Mouse (Mus musculus) neural tube, embryonic 12.5 days (tissue): ENCODE results near the gene Pde8a. TPM values are rescaled to one million over a fixed set of nuclear protein-coding genes. Genes with fewer than 3 reads are reported as not detected.

ENCODE experiments used
- ATAC-seq: fragments of 200-750 bp; cut with Nextera tagmentation; 2 replicates; pipeline ENCODE4 v1.8.0; 2017; ENCODE audit warnings: low read depth, mild to moderate bottlenecking, moderate TSS enrichment, moderate library complexity; ENCODE audit not compliant: low FRiP score
- H3K27ac ChIP-seq: fragments of 300-500 bp; sonication (generic); 2 replicates; pipeline ENCODE4 v1.5.1; 2016
- H3K27me3 ChIP-seq: fragments of 300-500 bp; sonication (generic); replicated peaks from 2 replicates; pipeline ENCODE4 v1.6.1; 2016; ENCODE audit warnings: mild to moderate bottlenecking
- H3K36me3 ChIP-seq: fragments of 300-500 bp; sonication (generic); 2 replicates; pipeline ENCODE4 v1.6.1; 2016; ENCODE audit warnings: mild to moderate bottlenecking
- H3K4me1 ChIP-seq: fragments of 300-500 bp; sonication (generic); 2 replicates; pipeline ENCODE4 v1.6.1; 2016
- H3K4me2 ChIP-seq: fragments of 300-500 bp; sonication (generic); replicated peaks from 2 replicates; pipeline ENCODE4 v1.6.1; 2016; ENCODE audit warnings: mild to moderate bottlenecking
- H3K4me3 ChIP-seq: fragments of 300-500 bp; sonication (generic); 2 replicates; pipeline ENCODE4 v1.5.1; 2016
- H3K9ac ChIP-seq: fragments of 300-500 bp; sonication (generic); 2 replicates; pipeline ENCODE4 v1.6.1; 2016; ENCODE audit warnings: mild to moderate bottlenecking
- H3K9me3 ChIP-seq: fragments of 300-500 bp; sonication (generic); 2 replicates; pipeline ENCODE4 v1.6.1; 2016; ENCODE audit warnings: mild to moderate bottlenecking
- WGBS: fragments of 180-500 bp; shearing (Covaris S2); methylation state at CpG from one replicate; pipeline ENCODE4 v1.1.7; 2016; 5-methylcytosine and 5-hydroxymethylcytosine counted together
- polyA plus RNA-seq: library from polyadenylated mRNA; unstranded; fragments of >200 nt; fragmentation: Nextera tagmentation; extraction: Ambion mirVana; gene quantifications from 2 replicates; pipeline ENCODE4 v1.2.1, GENCODE M21; 2016

The Pde8a gene
- polyA plus RNA-seq, 1 experiment from 2014 or later: 3.7 TPM

DNA sequence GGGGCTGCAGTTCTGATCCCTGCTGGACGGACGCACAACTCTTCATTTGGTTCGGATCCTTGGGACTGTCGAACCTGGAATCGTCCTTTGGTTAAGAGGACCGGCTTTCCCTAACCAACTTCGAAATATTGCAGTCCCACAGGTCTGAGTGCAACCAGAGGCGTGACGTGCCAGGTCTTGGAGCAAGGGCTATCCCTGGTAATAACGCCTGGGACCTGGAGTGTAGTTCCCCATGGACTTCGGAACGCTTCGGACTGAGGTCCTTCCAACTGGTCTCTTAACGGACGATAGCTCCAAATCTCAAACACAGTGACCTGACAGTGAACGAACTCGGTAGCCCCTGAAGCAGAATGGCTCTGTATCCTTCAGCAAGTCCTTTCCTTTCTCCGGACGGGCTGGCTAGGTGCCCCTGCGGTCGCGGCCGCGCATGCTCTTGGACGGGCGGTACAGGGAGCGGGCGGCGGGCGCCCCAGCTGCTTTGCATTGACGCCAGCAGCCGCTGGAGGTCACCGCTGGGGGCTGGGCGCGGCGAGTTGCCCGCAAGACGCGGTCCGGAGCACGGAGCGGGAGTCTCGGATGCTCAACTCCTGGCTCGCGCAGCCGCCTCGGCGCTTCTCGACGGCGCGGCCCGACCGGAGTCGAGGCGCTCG lies 574 bp upstream of the Pde8a start:
- Histone ChIP-seq H3K9me3 (no peaks in the 10 kb centered on the region), H3K27me3 (peaks cover 65% of the 10 kb centered on the region), H3K4me3 (peak overlapping the region; percentile 41), H3K9ac (peak overlapping the region; percentile 33), H3K36me3 (no peaks in the 10 kb centered on the region), H3K4me1 (peaks cover 7% of the 10 kb centered on the region), H3K4me2 (peak overlapping the region; percentile 69), H3K27ac (no peak overlapping the region)
- WGBS: under 1% methylated on average over 57 of the region's 57 CpGs
- peak; percentile 89 for ATAC-seq

DNA sequence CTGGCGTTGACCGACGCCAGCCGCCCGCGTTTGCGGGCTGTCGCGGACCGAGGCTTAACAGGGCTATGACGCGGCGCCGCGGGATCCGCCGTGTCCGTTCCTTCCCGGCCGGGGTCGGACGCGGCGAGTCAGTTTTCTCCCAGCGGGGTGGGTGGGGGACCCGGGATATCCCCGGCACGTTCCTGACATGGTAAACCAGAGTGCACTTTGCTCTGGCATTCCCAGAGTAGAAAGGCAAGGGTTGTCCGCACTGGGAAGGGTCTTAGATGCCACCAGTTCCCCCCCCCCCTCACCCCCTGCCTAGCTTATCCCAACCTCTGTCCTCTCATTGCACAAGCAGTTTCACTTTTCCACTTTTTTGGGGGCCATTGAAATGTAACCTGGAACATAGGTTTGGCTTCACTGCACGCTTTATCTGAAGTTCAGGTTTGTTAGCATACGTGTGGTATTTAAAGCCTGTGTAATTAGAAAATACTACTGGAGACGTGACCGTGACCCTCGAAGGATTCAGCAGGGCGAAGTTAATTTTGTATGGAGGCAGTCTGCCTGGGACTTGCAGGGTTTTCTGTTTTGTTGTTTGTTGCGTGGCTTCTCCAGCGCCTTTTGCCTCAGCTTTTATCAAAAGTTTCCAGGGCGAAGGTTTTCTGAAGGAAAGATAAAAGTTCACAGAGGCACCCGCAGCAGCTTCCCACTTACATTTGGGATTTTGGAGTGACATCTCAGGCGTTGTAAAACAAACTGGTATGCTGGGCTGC lies 934 bp downstream of the Pde8a start:
- H3K36me3 ChIP-seq: no peaks in the 10 kb centered on the region
- H3K4me3 ChIP-seq: peak overlapping the region; percentile 41
- H3K27me3 ChIP-seq: peaks cover 65% of the 10 kb centered on the region
- ATAC-seq: no peak
- H3K9ac ChIP-seq: peak overlapping the region; percentile 33; the same call in 1 of the 2 replicates
- WGBS: 3% methylated on average over 40 of the region's 40 CpGs
- peak overlapping the region; percentile 69 for H3K4me2 ChIP-seq
- H3K4me1 ChIP-seq: peaks cover 7% of the 10 kb centered on the region
- H3K27ac ChIP-seq: no peak overlapping the region
- no peaks in the 10 kb centered on the region for H3K9me3 ChIP-seq

DNA sequence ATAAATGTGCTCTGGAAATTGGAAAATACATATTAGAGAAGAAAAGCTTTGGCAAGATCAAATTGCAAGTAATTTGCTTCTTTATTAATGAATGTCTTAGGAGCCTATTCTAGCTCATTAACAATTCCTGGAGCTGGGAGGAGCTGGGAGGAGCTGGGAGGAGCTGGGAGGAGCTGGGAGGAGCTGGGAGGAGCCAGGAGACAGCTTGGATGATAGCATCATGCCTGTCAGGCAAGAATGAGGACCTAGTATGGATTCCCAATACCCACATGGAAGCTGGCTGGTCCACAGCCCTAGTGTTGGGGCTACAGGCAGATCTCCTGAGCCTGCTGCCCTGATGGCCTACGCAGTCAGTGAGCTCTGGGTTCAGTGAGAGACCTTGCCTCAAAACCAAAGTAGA lies 2.6 kb downstream of the Pde8a start:
- no peaks in the 10 kb centered on the region for H3K9me3 ChIP-seq
- no peak for ATAC-seq
- H3K27ac ChIP-seq: no peak overlapping the region
- no peak overlapping the region for H3K9ac ChIP-seq
- peaks cover 7% of the 10 kb centered on the region for H3K4me1 ChIP-seq
- H3K27me3 ChIP-seq: peaks cover 53% of the 10 kb centered on the region
- H3K4me2 ChIP-seq: no peak overlapping the region
- no peak overlapping the region for H3K4me3 ChIP-seq
- 81% methylated on average over 1 of the region's 1 CpGs for WGBS
- no peaks in the 10 kb centered on the region for H3K36me3 ChIP-seq

DNA sequence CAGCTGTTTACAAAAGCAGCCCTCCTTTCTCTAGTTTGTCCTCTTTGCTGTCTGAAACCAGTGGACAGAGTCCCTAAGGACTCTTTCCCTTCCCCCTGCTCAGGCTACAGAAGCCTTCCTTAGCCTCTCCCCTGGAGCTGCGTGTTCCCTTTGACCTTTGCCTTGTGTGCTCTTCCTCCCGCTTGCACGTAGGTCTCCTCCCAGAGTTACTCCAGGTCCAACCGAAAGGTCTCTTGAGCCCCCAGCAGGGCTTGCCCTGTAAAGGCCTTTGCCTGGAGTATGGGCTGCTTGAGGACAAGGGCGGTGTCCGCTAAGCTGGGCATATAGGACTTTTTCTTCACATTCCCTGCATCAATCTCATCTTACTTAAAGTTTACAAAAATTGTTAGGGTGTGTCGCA lies 5.9 kb downstream of the Pde8a start:
- Histone ChIP-seq H3K36me3 (no peaks in the 10 kb centered on the region), H3K4me1 (no peaks in the 10 kb centered on the region), H3K27ac (no peak overlapping the region), H3K4me2 (no peak overlapping the region), H3K9me3 (no peaks in the 10 kb centered on the region), H3K27me3 (peaks cover 21% of the 10 kb centered on the region), H3K9ac (no peak overlapping the region), H3K4me3 (no peak overlapping the region)
- WGBS: 66% methylated on average over 7 of the region's 7 CpGs
- ATAC-seq: no peak

DNA sequence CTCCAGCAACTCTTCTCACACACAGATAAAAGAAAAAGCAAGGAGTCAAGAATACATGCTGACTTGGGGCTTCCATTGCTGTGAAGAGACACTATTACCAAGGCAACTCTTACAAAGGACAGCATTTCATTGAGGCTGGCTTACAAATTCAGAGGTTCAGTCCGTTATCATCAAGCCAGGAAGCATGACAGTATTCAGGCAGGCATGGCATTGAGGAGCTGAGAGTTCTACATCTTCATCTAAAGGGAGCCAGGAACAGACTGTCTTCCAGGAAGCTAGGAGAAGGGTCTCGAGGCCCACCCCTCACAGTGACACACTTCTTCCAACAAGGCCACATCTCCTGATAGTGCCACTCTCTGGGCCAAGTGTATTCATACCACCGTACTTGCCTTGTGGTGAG lies 7.0 kb downstream of the Pde8a start:
- Histone ChIP-seq H3K4me2 (no peak overlapping the region), H3K9ac (no peak overlapping the region), H3K27me3 (peaks cover 10% of the 10 kb centered on the region), H3K4me3 (no peak overlapping the region), H3K36me3 (no peaks in the 10 kb centered on the region), H3K27ac (no peak overlapping the region), H3K4me1 (no peaks in the 10 kb centered on the region), H3K9me3 (no peaks in the 10 kb centered on the region)
- no peak for ATAC-seq
- 80% methylated on average over 3 of the region's 3 CpGs for WGBS

DNA sequence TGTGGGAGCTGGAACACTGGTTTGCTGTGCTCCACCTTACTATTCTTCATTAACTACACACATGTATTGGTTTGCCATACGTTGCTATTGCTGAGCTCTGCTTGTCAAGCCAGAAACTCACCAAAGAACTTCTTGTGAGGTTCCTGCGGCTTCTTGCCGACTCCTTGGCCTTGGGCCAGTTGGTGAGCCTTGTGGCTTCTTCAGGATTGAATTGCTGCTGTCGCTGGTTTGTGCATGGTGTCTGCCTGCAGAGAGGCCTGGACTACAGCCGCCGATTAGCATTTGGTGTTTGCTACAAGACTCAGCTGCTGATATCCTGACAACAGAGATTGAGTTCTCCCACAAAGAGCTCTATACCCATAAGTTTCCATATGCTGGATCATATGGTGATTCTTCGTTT lies 10.9 kb downstream of the Pde8a start:
- H3K9ac ChIP-seq: no peak overlapping the region
- no peak overlapping the region for H3K27ac ChIP-seq
- no peaks in the 10 kb centered on the region for H3K36me3 ChIP-seq
- H3K4me1 ChIP-seq: no peaks in the 10 kb centered on the region
- no peak for ATAC-seq
- no peak overlapping the region for H3K4me2 ChIP-seq
- no peaks in the 10 kb centered on the region for H3K9me3 ChIP-seq
- no peak overlapping the region for H3K4me3 ChIP-seq
- 89% methylated on average over 7 of the region's 7 CpGs for WGBS
- no peaks in the 10 kb centered on the region for H3K27me3 ChIP-seq

DNA sequence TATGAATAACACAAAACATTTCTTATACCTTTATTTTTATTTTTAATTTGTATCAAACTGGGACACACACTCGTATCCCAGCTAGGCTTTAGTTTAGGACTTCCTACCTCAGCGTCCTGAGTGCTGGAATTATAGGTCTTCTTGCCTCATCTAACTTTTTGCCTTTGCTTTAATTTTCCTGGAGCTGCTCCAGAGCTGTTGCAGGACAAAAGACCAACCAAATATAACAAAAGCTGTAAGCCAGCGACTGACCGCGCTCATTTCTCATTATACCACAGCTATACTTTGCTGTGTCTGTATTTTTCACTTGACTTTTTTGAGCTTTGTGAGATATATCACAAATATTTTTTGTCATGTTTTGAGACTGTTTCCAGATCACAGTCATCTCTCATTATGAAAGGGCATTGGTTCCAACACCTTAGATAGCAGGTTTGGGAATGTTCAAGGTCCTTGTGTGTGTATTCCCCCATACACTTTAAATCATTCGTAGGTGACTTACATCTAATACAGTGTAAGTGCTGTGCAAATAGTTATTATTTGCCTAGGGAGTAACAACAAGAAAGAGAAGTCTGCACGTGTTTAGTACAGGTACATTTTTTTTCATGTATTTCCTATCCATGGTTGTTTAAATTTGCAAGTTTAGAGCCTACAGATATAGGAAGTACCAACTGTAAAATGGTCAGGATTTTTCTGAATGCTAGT lies 16.8 kb downstream of the Pde8a start:
- H3K4me1 ChIP-seq: no peaks in the 10 kb centered on the region
- no peak for ATAC-seq
- no peaks in the 10 kb centered on the region for H3K27me3 ChIP-seq
- H3K4me3 ChIP-seq: no peak overlapping the region
- no peak overlapping the region for H3K4me2 ChIP-seq
- H3K9ac ChIP-seq: no peak overlapping the region
- H3K36me3 ChIP-seq: no peaks in the 10 kb centered on the region
- no peaks in the 10 kb centered on the region for H3K9me3 ChIP-seq
- no peak overlapping the region for H3K27ac ChIP-seq
- WGBS: 88% methylated on average over 7 of the region's 7 CpGs

DNA sequence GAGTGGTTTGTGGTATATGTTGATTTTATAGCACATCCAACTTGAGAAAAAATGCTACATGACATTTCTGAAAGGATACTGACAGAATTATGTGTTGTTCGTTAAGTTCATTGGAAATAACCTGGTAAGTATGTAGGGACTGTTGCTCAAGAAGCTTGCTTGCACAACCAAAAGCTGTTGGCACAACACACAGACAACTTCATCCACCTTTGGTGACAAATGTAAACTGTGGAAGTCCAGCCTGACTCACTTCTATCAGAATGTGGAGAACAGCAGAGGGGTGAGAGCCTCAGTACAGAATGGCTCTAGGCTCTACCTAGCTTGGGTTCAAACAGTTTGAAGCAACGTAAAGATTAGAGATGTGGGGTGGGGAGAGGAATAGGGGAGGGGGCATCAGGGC lies 19.3 kb downstream of the Pde8a start:
- no peak overlapping the region for H3K27ac ChIP-seq
- no peak for ATAC-seq
- 82% methylated on average over 2 of the region's 2 CpGs for WGBS
- no peaks in the 10 kb centered on the region for H3K4me1 ChIP-seq
- no peak overlapping the region for H3K9ac ChIP-seq
- no peaks in the 10 kb centered on the region for H3K9me3 ChIP-seq
- H3K4me2 ChIP-seq: no peak overlapping the region
- H3K4me3 ChIP-seq: no peak overlapping the region
- H3K36me3 ChIP-seq: no peaks in the 10 kb centered on the region
- no peaks in the 10 kb centered on the region for H3K27me3 ChIP-seq

DNA sequence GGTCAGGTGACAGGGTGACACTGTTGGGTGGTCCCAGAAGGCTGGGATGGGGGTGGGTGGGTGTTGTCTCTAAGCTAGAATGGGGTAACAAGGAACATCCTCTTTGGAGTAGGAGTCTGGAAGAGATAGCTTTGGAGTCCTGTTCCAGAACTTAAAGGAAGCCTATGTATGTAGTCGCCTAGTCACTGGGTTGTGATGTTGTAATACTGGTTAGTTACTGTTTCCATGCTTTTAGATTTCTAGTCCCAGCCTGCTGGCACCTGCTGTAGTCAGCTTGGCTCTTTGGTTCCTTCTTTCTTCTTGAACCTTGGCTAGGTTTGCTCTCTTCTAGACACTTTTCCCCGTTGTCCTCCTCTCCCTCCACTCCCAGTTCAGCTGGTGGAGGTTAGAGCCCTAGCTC lies 21.7 kb downstream of the Pde8a start:
- no peak overlapping the region for H3K4me3 ChIP-seq
- H3K9ac ChIP-seq: no peak overlapping the region
- H3K4me1 ChIP-seq: no peaks in the 10 kb centered on the region
- no peak overlapping the region for H3K27ac ChIP-seq
- H3K27me3 ChIP-seq: no peaks in the 10 kb centered on the region
- no peak overlapping the region for H3K4me2 ChIP-seq
- no peaks in the 10 kb centered on the region for H3K36me3 ChIP-seq
- no peaks in the 10 kb centered on the region for H3K9me3 ChIP-seq
- WGBS: 92% methylated on average over 2 of the region's 2 CpGs
- no peak for ATAC-seq

DNA sequence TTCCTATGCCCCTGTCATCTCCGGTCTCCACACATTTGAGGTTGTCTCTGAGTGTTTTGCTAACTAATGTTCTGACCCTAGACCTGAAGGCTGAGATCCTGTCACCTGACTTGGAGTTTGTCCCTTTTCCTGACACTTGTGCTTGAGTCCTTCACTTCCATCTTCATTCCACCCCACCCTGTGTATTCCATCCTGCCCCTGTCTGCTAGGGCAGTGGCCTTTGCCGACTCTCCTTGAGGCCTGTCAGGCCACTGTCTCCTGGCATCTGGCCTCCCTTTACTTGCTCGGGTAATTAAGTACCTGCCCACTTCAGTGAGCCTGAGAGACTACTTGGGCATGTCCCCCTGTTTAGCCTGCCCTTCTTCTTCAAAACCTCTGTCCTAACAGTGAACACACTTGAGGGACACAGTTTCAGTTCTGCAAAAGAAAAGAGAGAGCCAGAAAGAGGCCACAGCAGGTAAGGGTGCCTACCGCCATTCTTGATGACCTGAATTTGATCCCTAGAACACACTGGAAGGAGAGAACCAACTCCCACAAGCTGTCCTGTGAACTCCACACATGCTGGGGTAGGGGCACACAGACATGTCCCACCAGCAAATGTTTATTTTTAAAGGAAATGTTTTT lies 22.3 kb downstream of the Pde8a start:
- H3K9ac ChIP-seq: no peak overlapping the region
- ATAC-seq: no peak
- H3K4me3 ChIP-seq: no peak overlapping the region
- H3K27me3 ChIP-seq: no peaks in the 10 kb centered on the region
- H3K9me3 ChIP-seq: no peaks in the 10 kb centered on the region
- H3K4me1 ChIP-seq: no peaks in the 10 kb centered on the region
- H3K36me3 ChIP-seq: no peaks in the 10 kb centered on the region
- H3K27ac ChIP-seq: no peak overlapping the region
- 80% methylated on average over 4 of the region's 4 CpGs for WGBS
- no peak overlapping the region for H3K4me2 ChIP-seq

DNA sequence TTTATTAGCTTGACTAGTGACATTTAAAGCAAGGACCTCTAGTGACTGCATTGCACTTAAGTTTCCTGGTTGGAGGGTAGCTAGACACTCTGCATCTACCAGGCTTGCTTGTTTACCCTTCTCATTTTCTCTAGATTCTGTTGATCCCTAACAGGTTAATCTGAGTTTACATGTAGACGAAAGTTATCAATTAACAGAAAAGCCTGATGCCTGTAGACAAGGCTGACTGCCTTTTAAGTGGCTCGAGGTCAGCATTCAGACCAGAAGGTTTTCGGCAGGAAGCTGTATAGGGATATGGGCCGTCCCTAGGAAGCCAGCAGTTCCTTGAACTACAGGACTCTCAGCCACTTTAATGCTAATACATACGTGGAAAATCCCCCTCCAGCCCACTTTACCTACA lies 30.0 kb downstream of the Pde8a start:
- no peak for ATAC-seq
- Histone ChIP-seq H3K27ac (no peak overlapping the region), H3K9ac (no peak overlapping the region), H3K4me2 (no peak overlapping the region), H3K9me3 (no peaks in the 10 kb centered on the region), H3K4me3 (no peak overlapping the region), H3K36me3 (no peaks in the 10 kb centered on the region), H3K27me3 (no peaks in the 10 kb centered on the region), H3K4me1 (no peaks in the 10 kb centered on the region)
- 78% methylated on average over 5 of the region's 5 CpGs for WGBS

DNA sequence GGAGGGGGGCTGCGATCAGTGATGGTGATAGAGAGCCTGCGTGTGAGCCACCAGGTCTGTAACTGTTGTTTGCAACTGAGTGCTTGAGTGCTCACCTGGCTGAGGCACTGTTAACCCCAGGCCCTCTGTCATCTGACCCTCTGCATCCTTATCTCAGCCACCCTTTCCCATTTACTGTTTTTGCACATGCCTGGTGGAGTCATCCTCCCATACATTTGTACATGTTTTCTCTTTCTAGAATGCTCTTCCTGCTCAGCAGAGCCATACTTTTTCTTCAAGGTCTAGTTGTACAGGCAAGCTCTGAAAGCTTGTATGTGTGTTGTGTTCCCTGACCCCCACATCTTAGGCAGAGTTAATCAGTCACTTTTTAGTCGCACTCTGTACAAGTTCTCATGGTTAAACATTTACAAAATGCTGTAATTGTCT lies 36.5 kb downstream of the Pde8a start:
- Histone ChIP-seq H3K27ac (no peak overlapping the region), H3K27me3 (no peaks in the 10 kb centered on the region), H3K4me1 (no peaks in the 10 kb centered on the region), H3K4me3 (no peak overlapping the region), H3K9ac (no peak overlapping the region), H3K36me3 (no peaks in the 10 kb centered on the region), H3K9me3 (no peaks in the 10 kb centered on the region), H3K4me2 (no peak overlapping the region)
- WGBS: 70% methylated on average over 3 of the region's 3 CpGs
- ATAC-seq: no peak
